ENCODE assay signal across 8 mouse cellular contexts in genomic region chr2:32132567-32132992, GRCm38 (mm10). TPM values are rescaled to one million over a fixed set of nuclear protein-coding genes. Genes with fewer than 3 reads are reported as not detected.
DNase-seq lines count a peak whose midpoint lies in the region; ATAC-seq lines count a peak whose summit lies in the region.

No protein-coding gene starts in this region.

- H3K9me3 ChIP-seq in midbrain, embryonic 14.5 days (ENCODE audit: control insufficient read depth, low read length): no peaks in the 10 kb centered on the region

- WGBS in midbrain, embryonic 14.5 days: 3% methylated on average over 12 of the region's 12 CpGs

- no peak overlapping the region for H3K27ac ChIP-seq in midbrain, embryonic 14.5 days (replicated peaks; ENCODE audit: low read depth, low read length)

- H3K4me2 ChIP-seq in midbrain, embryonic 14.5 days (ENCODE audit: low read length): no peak overlapping the region

- peak; percentile 56 for DNase-seq in ovary, adult 18-20 months (ENCODE audit: low spot score)
- no peak for DNase-seq in ovary, postnatal 10 days (ENCODE audit: low spot score)
- peak; percentile 89 for DNase-seq in c-Kit-negative CD71-positive TER-119-positive erythroid progenitor cells, embryonic 14.5 days (ENCODE audit: low read depth, low spot score)
- DNase-seq in kidney, postnatal 36 days: peak; percentile 79 to 90
- peak; percentile 25 for DNase-seq in midbrain, embryonic 14.5 days
- DNase-seq in thymus, postnatal 14 days: peak; percentile 69
- DNase-seq in layer of hippocampus, postnatal 36 days: no peak

- H3K36me3 ChIP-seq in midbrain, embryonic 14.5 days (ENCODE audit: control insufficient read depth, insufficient read depth, low read length): no peaks in the 10 kb centered on the region

- H3K4me1 ChIP-seq in midbrain, embryonic 14.5 days (ENCODE audit: control insufficient read depth, insufficient read depth, low read length): no peaks in the 10 kb centered on the region

- no peak overlapping the region for H3K4me3 ChIP-seq in midbrain, embryonic 14.5 days (replicated peaks; ENCODE audit: low read depth, low read length)

- no peak overlapping the region for H3K9ac ChIP-seq in midbrain, embryonic 14.5 days (replicated peaks; ENCODE audit: low read length)

- no peaks in the 10 kb centered on the region for H3K27me3 ChIP-seq in midbrain, embryonic 14.5 days (ENCODE audit: control insufficient read depth, insufficient read depth, low read length)

- peak; percentile 88 for ATAC-seq in granulocyte monocyte progenitor cell, adult 5-6 weeks (replicated peaks; ENCODE audit: poor library complexity, severe bottlenecking)
- no peak for ATAC-seq in midbrain, embryonic 14.5 days (ENCODE audit: low FRiP score, low TSS enrichment)

RNA-seq across cellular contexts. Expression of gene Prrc2b, which starts 18.3 kb away (rescaled TPM):
- 32.6 and 46.7 TPM in 2 replicates for total RNA-seq in granulocyte monocyte progenitor cell, adult 5-6 weeks (2014; fragmentation: Nextera tagmentation)
- total RNA-seq in granulocyte monocyte progenitor cell, adult 5-6 weeks (2017): 10.5 and 12.8 TPM in 2 replicates
- polyA plus RNA-seq in midbrain, embryonic 14.5 days (2014; fragmentation: Nextera tagmentation; extraction: Ambion mirVana): 121 and 141 TPM in 2 replicates
- total RNA-seq in layer of hippocampus, postnatal 36 days (2021): 100 to 1,000 TPM; 271 to 276 TPM

RNA-seq across cellular contexts. Expression of gene Plpp7, which starts 37.3 kb away (rescaled TPM):
- 2.6 TPM in 1 of 2 replicates, not detected in the other for total RNA-seq in granulocyte monocyte progenitor cell, adult 5-6 weeks (2014; fragmentation: Nextera tagmentation)
- 0.56 and 0.77 TPM in 2 replicates for total RNA-seq in granulocyte monocyte progenitor cell, adult 5-6 weeks (2017)
- 21.6 and 24.4 TPM in 2 replicates for polyA plus RNA-seq in midbrain, embryonic 14.5 days (2014; fragmentation: Nextera tagmentation; extraction: Ambion mirVana)
- total RNA-seq in layer of hippocampus, postnatal 36 days (2021): 10 to 100 TPM; 23.2 to 24.9 TPM

RNA-seq across cellular contexts. Expression of gene Fam78a, which starts 47.9 kb away (rescaled TPM):
- total RNA-seq in granulocyte monocyte progenitor cell, adult 5-6 weeks (2014; fragmentation: Nextera tagmentation): 10.9 and 11.9 TPM in 2 replicates
- total RNA-seq in granulocyte monocyte progenitor cell, adult 5-6 weeks (2017): 6.5 and 8.6 TPM in 2 replicates
- polyA plus RNA-seq in midbrain, embryonic 14.5 days (2014; fragmentation: Nextera tagmentation; extraction: Ambion mirVana): 0.50 and 0.59 TPM in 2 replicates
- 1 to 10 TPM; 4.5 to 5.3 TPM for total RNA-seq in layer of hippocampus, postnatal 36 days (2021)

Comparison
In these comparisons a context has a peak if more than half of its experiments do, and no peak if none do; other contexts are left out.
1. DNase-seq: peak in ovary, adult 18-20 months (single experiment), c-Kit-negative CD71-positive TER-119-positive erythroid progenitor cells, embryonic 14.5 days (single experiment), kidney, postnatal 36 days (2 of 2), midbrain, embryonic 14.5 days (single experiment) and thymus, postnatal 14 days (single experiment); none in ovary, postnatal 10 days (single experiment) and layer of hippocampus, postnatal 36 days (0 of 2).
2. RNA of gene Prrc2b, which starts 18.3 kb away (total RNA-seq): 271 to 276 TPM in layer of hippocampus, postnatal 36 days; 10.5 to 46.7 TPM in granulocyte monocyte progenitor cell, adult 5-6 weeks; every median in the first group is over 4 times any median in the second.
3. RNA of gene Plpp7, which starts 37.3 kb away (total RNA-seq): 23.2 to 24.9 TPM in layer of hippocampus, postnatal 36 days; 0.56 to 2.6 TPM in granulocyte monocyte progenitor cell, adult 5-6 weeks; every median in the first group is over 4 times any median in the second.